ENCODE assay signal across 18 mouse cellular contexts in the genomic region with DNA sequence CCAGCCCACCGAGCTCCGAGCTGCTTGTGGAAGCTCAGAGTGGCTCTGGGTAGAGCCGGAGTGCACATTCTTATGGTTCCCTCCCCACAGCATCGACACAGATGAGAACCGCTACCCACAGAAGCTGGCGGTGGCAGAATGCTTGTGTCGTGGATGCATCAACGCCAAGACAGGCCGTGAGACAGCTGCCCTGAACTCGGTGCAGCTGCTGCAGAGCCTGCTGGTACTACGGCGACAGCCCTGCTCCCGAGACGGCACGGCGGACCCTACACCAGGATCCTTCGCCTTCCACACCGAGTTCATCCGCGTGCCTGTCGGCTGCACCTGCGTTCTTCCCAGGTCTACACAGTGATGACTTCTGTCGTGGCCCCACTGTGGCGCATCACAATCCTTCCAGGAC. TPM values are rescaled to one million over a fixed set of nuclear protein-coding genes. Genes with fewer than 3 reads are reported as not detected.
"Had no signal": no experiment of that assay in that cellular context is flagged by ENCODE, and none has a peak within 500 bp of the region (broad histone marks: within the 10 kb centered on the region; RNA-seq: fewer than 3 reads in every experiment).

No protein-coding gene starts in this region.

- H3K27me3 ChIP-seq: midbrain, embryonic 13.5 days; midbrain, embryonic 15.5 days; neural tube, embryonic 12.5 days; stomach, embryonic 15.5 days had no signal

- ATAC-seq: midbrain, embryonic 13.5 days; midbrain, embryonic 15.5 days had no signal

- H3K27ac ChIP-seq: midbrain, embryonic 10.5 days; midbrain, embryonic 13.5 days; midbrain, embryonic 15.5 days; neural tube, embryonic 12.5 days; stomach, embryonic 15.5 days; stomach, postnatal 0 days had no signal

- H3K4me1 ChIP-seq: midbrain, embryonic 10.5 days; midbrain, embryonic 13.5 days; midbrain, embryonic 15.5 days; neural tube, embryonic 12.5 days had no signal

- H3K9me3 ChIP-seq: midbrain, embryonic 10.5 days; midbrain, embryonic 13.5 days; midbrain, embryonic 15.5 days; neural tube, embryonic 12.5 days; stomach, embryonic 15.5 days had no signal

- H3K4me2 ChIP-seq: lung, embryonic 14.5 days; midbrain, embryonic 13.5 days; midbrain, embryonic 15.5 days; neural tube, embryonic 12.5 days; stomach, embryonic 15.5 days had no signal

- H3K9ac ChIP-seq: lung, embryonic 14.5 days; midbrain, embryonic 13.5 days; midbrain, embryonic 15.5 days; neural tube, embryonic 12.5 days; stomach, embryonic 15.5 days had no signal

- DNase-seq: right cerebral cortex, postnatal 14 days; thymus, adult 2 months; thymus, postnatal 25 days; thymus, postnatal 4 days had no signal

- H3K4me3 ChIP-seq: midbrain, embryonic 10.5 days; midbrain, embryonic 13.5 days; midbrain, embryonic 15.5 days; neural tube, embryonic 12.5 days; stomach, embryonic 15.5 days had no signal

RNA-seq across cellular contexts. Expression of a gene that starts 1.4 kb away (rescaled TPM):
- total RNA-seq: megakaryocyte, adult 5-6 weeks; megakaryocyte-erythroid progenitor cell, adult 5-6 weeks; neutrophil, adult 5-6 weeks had no signal
- polyA plus RNA-seq: liver, embryonic 16.5 days; lung, embryonic 14.5 days; lung, embryonic 16.5 days; midbrain, embryonic 10.5 days; midbrain, embryonic 13.5 days; midbrain, embryonic 15.5 days; neural tube, embryonic 12.5 days; neural tube, embryonic 14.5 days; stomach, embryonic 15.5 days; urinary bladder, adult 2 months had no signal

RNA-seq across cellular contexts. Expression of a gene that starts 37.3 kb away (rescaled TPM):
- total RNA-seq: megakaryocyte-erythroid progenitor cell, adult 5-6 weeks had no signal
- polyA plus RNA-seq: midbrain, embryonic 10.5 days; midbrain, embryonic 13.5 days; midbrain, embryonic 15.5 days; neural tube, embryonic 12.5 days; neural tube, embryonic 14.5 days had no signal
